ENCODE assay signal across 18 mouse cellular contexts in genomic region chr1:169555019-169555418, GRCm38 (mm10).
"Had no signal": no experiment of that assay in that cellular context is flagged by ENCODE, and none has a peak within 500 bp of the region (broad histone marks: within the 10 kb centered on the region; RNA-seq: fewer than 3 reads in every experiment).

No protein-coding gene starts in this region.

- DNase-seq: lung, embryonic 14.5 days; lung, postnatal 10 days; lung, postnatal 4 days; midbrain, embryonic 14.5 days; retina, postnatal 1 day; right cerebral cortex, adult 18-20 months; right cerebral cortex, postnatal 25 days; right cerebral cortex, postnatal 4 days; spleen, adult 18-20 months; thymus, adult 18-20 months; thymus, postnatal 14 days; thymus, postnatal 36 days had no signal

- H3K27ac ChIP-seq: midbrain, embryonic 10.5 days; midbrain, embryonic 12.5 days; neural tube, embryonic 13.5 days; neural tube, embryonic 15.5 days had no signal

- H3K4me3 ChIP-seq: midbrain, embryonic 10.5 days; midbrain, embryonic 12.5 days; myocyte; neural tube, embryonic 13.5 days; neural tube, embryonic 15.5 days had no signal

- ATAC-seq: midbrain, embryonic 16.5 days had no signal

- H3K4me1 ChIP-seq: midbrain, embryonic 10.5 days; midbrain, embryonic 12.5 days; neural tube, embryonic 13.5 days; neural tube, embryonic 15.5 days had no signal
